Mouse (Mus musculus) small intestine, adult 2 months (tissue): ENCODE results near the gene Nectin2.

ENCODE experiments used
- CTCF ChIP-seq: fragments of 200-500 bp; IDR thresholded peaks from 2 replicates; pipeline ENCODE4 v1.5.1; 2012; ENCODE audit warnings: low read depth, mild to moderate bottlenecking, control low read depth, inconsistent platforms, low read length, moderate library complexity, mixed read lengths; ENCODE audit not compliant: insufficient replicate concordance, insufficient read length; ENCODE audit errors: extremely low read depth
- POLR2A ChIP-seq: fragments of 200-500 bp; IDR thresholded peaks from 2 replicates; pipeline ENCODE4 v1.6.1; 2012; ENCODE audit warnings: low read depth, mild to moderate bottlenecking, control low read depth, inconsistent platforms, low read length, moderate library complexity

- TF ChIP-seq POLR2A (no peak), CTCF (no peak)
Measured at GRCm38 (mm10) chr7:19795236-19795635, 45.0 kb upstream of the Nectin2 start.
